Mouse (Mus musculus) myocyte (in vitro differentiated cells): Measurements from ENCODE around the gene Ebf4.

ENCODE experiments used
- CEBPB ChIP-seq: IDR thresholded peaks from 2 replicates; pipeline ENCODE4 v1.6.1; 2011; ENCODE audit warnings: mild to moderate bottlenecking, moderate library complexity; ENCODE audit not compliant: poor library complexity, insufficient read depth, severe bottlenecking
- E2F4 ChIP-seq: IDR thresholded peaks from one replicate; pipeline ENCODE4 v1.6.1; 2011; ENCODE audit warnings: mild to moderate bottlenecking, control low read depth, moderate library complexity; ENCODE audit not compliant: insufficient read depth
- MAX ChIP-seq: IDR thresholded peaks from one replicate; pipeline ENCODE4 v1.6.1; 2011; ENCODE audit warnings: low read depth, mild to moderate bottlenecking, control low read depth
- MYOD1 ChIP-seq, 3 experiments: IDR thresholded peaks; one replicate each; pipeline ENCODE4 v1.6.1; 2011; ENCODE audit warnings: control low read depth in 2 of 3, low read depth in 2 of 3, mild to moderate bottlenecking in 2 of 3, moderate library complexity in 1 of 3; ENCODE audit not compliant: insufficient read length in 2 of 3, control insufficient read depth in 1 of 3
- MYOG ChIP-seq, 3 experiments: IDR thresholded peaks; one replicate each; pipeline ENCODE4 v1.6.1; 2011; ENCODE audit warnings: control low read depth in 2 of 3, low read depth in 2 of 3, mild to moderate bottlenecking in 2 of 3; ENCODE audit not compliant: insufficient read length in 2 of 3, control insufficient read depth in 1 of 3, insufficient read depth in 1 of 3
- POLR2A ChIP-seq: IDR thresholded peaks from one replicate; pipeline ENCODE4 v1.6.1; 2011; ENCODE audit warnings: low read depth, mild to moderate bottlenecking, control low read depth, moderate library complexity; ENCODE audit not compliant: insufficient read length
- POLR2AphosphoS2 ChIP-seq: IDR thresholded peaks from one replicate; pipeline ENCODE4 v1.6.1; 2011; ENCODE audit warnings: low read depth, control low read depth; ENCODE audit not compliant: insufficient read length
- REST ChIP-seq: IDR thresholded peaks from one replicate; pipeline ENCODE4 v1.6.1; 2011; ENCODE audit warnings: mild to moderate bottlenecking, control low read depth, moderate library complexity; ENCODE audit not compliant: insufficient read depth, insufficient read length
- SRF ChIP-seq: IDR thresholded peaks from one replicate; pipeline ENCODE4 v1.6.1; 2011; ENCODE audit warnings: low read depth; ENCODE audit not compliant: control insufficient read depth, insufficient read length
- TCF12 ChIP-seq: IDR thresholded peaks from one replicate; pipeline ENCODE4 v1.6.1; 2011; ENCODE audit warnings: mild to moderate bottlenecking, control low read depth; ENCODE audit not compliant: poor library complexity, insufficient read depth, severe bottlenecking
- USF1 ChIP-seq: IDR thresholded peaks from one replicate; pipeline ENCODE4 v1.6.1; 2011; ENCODE audit warnings: low read depth, mild to moderate bottlenecking, control low read depth, moderate library complexity

DNA sequence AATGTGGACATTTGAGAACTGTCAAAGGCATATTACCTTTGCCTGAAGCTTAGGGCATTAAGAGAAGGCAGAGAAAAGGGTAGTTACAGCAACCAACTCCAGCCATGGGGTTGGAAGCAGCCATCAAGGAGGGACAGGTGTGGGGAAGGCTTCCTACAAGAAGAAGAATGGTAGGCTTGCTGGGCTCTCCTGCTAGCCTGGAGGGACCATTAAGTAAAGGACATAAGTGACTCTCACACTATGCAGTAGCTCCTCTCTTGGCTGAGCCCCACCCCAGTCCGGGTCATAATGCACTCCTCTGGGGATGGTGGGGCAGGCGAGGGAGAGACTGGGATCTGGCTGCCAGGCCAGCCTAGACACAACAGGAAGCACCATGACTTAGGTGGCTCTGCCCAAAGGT, 111.2 kb downstream of the Ebf4 start, which contains the start of gene Tmem239:
- no peak for TF ChIP-seq POLR2A
- no peak for TF ChIP-seq REST
- no peak for TF ChIP-seq MYOD1 (IDR thresholded peaks at IDR 0.05; ENCODE audit: control insufficient read depth in 1 of 3, insufficient read length in 2 of 3, low read depth in 2 of 3)
- no peak for TF ChIP-seq USF1
- TF ChIP-seq POLR2AphosphoS2, result no peak
- no peak for TF ChIP-seq MYOG (IDR thresholded peaks at IDR 0.05; ENCODE audit: control insufficient read depth in 1 of 3, insufficient read depth in 1 of 3, insufficient read length in 2 of 3, low read depth in 2 of 3)
- TF ChIP-seq CEBPB, result no peak
- TF ChIP-seq MAX, result no peak
- no peak for TF ChIP-seq SRF
- no peak for TF ChIP-seq TCF12
- TF ChIP-seq E2F4, result no peak
